In the genomic region with DNA sequence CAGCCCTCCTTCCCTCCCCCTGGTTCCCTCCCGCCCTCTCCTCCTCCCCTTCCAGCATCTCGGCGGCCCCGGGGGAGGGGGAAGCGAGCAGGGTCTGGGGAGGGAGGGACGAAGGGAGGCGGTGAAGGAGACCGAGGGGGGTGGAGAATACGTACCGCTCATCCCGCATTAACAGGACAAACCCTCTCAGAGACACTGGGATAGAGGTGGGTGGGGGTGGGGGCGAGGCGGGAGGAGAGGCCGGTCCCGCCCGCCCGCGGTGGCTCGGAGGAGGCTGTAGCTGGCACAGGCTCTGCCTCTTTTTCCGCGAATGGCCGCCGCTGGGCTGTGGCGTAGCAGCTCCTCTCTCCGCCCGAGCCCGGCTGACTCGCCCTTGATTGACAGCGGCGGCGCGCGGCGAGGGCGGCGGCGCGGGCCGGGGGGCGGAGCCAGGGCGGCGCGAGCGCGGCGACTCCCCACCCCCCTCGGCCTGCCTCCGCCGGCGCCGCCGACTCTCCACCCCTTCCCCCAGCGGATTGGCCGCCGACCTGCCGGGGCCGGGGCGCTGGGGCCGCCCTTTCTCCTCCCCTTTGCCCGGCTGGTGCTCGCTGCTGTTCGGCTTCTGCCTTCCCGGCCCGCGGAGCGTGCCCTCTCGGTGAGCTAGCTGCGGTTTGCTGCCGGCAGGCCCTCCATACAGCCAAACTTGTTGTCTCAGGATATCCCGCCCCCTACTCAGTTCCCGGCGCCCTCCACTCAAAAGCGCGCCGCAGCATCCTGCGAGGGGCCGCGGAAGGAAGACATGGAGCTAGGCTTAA, we compare ENCODE assay signal across 8 mouse cellular contexts. TPM values are rescaled to one million over a fixed set of nuclear protein-coding genes. Genes with fewer than 3 reads are reported as not detected.
DNase-seq lines count a peak whose midpoint lies in the region; ATAC-seq and TF ChIP-seq lines count a peak whose summit lies in the region.

TSS of gene Sp4 (minus strand) at position 369 of the 794 bp plus-strand sequence.

- peak; percentile 93 to 94 for DNase-seq in heart, postnatal 10 days
- peak; percentile 70 for DNase-seq in large intestine, adult 2 months (ENCODE audit: low read depth, low spot score)
- DNase-seq in liver, postnatal 0 days, result peak; percentile 96
- peak; percentile 94 for DNase-seq in testis, postnatal 10 days (ENCODE audit: low spot score)

- peak; percentile 79 for ATAC-seq in cerebellum, adult (ENCODE audit: insufficient number of reproducible peaks, low FRiP score, low TSS enrichment)
- ATAC-seq in forebrain, embryonic 13.5 days, result peak; percentile 91
- peak; percentile 83 for ATAC-seq in liver, postnatal 0 days
- ATAC-seq in neural tube, embryonic 14.5 days (ENCODE audit: low read depth), result peak; percentile 92

- peak within 1 kb of the TSS; percentile 93 for H3K9ac ChIP-seq in ES-Bruce4 (ENCODE audit: low read depth, poor library complexity, severe bottlenecking)
- peak within 1 kb of the TSS; percentile 81 for H3K9ac ChIP-seq in forebrain, embryonic 13.5 days
- H3K9ac ChIP-seq in liver, postnatal 0 days (replicated peaks), result peak within 1 kb of the TSS; percentile 98
- H3K9ac ChIP-seq in neural tube, embryonic 14.5 days (replicated peaks; ENCODE audit: low read depth, low read length), result peak within 1 kb of the TSS; percentile 78

- no peak for TF ChIP-seq CTCF in ES-Bruce4 (IDR thresholded peaks at IDR 0.05; ENCODE audit: low read depth, low read length)
- TF ChIP-seq CTCF in liver, postnatal 0 days (IDR thresholded peaks at IDR 0.05; ENCODE audit: low read depth), result no peak

- intact Hi-C loops in heart, postnatal 10 days (cut with DNase I), result loop anchor here (5.0 kb wide), 2 partner anchors 104 to 551 kb away; partner anchors contain the start of gene Dnah11

- no peaks in the 10 kb centered on the region for H3K36me3 ChIP-seq in ES-Bruce4 (ENCODE audit: control insufficient read depth, insufficient read depth, low read length, poor library complexity, severe bottlenecking)
- H3K36me3 ChIP-seq in forebrain, embryonic 13.5 days (ENCODE audit: poor library complexity, severe bottlenecking), result 0 out of 2 replicates have a peak, but pooled peaks cover 9% of the 10 kb centered on the region
- no peaks in the 10 kb centered on the region for H3K36me3 ChIP-seq in liver, postnatal 0 days (replicated peaks; ENCODE audit: insufficient read depth, low read length)
- no peaks in the 10 kb centered on the region for H3K36me3 ChIP-seq in neural tube, embryonic 14.5 days (ENCODE audit: control insufficient read depth, insufficient read depth, low read length)

- TF ChIP-seq EP300 in ES-Bruce4 (IDR thresholded peaks at IDR 0.05; ENCODE audit: insufficient read depth, low read depth, low read length), result no peak
- no peak for TF ChIP-seq EP300 in liver, postnatal 0 days (IDR thresholded peaks at IDR 0.05; ENCODE audit: low read depth)

- no peaks in the 10 kb centered on the region for H3K9me3 ChIP-seq in ES-Bruce4 (replicated peaks; ENCODE audit: control insufficient read depth, insufficient read depth, low read length, poor library complexity, severe bottlenecking)
- no peaks in the 10 kb centered on the region for H3K9me3 ChIP-seq in forebrain, embryonic 13.5 days (replicated peaks)
- no peaks in the 10 kb centered on the region for H3K9me3 ChIP-seq in liver, postnatal 0 days (ENCODE audit: low read length)
- no peaks in the 10 kb centered on the region for H3K9me3 ChIP-seq in neural tube, embryonic 14.5 days (ENCODE audit: control insufficient read depth, low read length)

- peak within 1 kb of the TSS; percentile 92 for H3K4me3 ChIP-seq in ES-Bruce4 (ENCODE audit: low read depth, low read length)
- H3K4me3 ChIP-seq in forebrain, embryonic 13.5 days, result peak within 1 kb of the TSS; percentile 76
- H3K4me3 ChIP-seq in liver, postnatal 0 days (ENCODE audit: low read depth, low read length), result peak within 1 kb of the TSS; percentile 96
- H3K4me3 ChIP-seq in neural tube, embryonic 14.5 days (ENCODE audit: low read depth, low read length), result peak within 1 kb of the TSS; percentile 85

- H3K27ac ChIP-seq in ES-Bruce4 (ENCODE audit: insufficient read depth, low read length), result peak within 1 kb of the TSS; percentile 41; the same call in 1 of the 2 replicates
- peak within 1 kb of the TSS; percentile 98 for H3K27ac ChIP-seq in forebrain, embryonic 13.5 days
- peak within 1 kb of the TSS; percentile 100 for H3K27ac ChIP-seq in liver, postnatal 0 days (ENCODE audit: low read depth)
- peak within 1 kb of the TSS; percentile 96 for H3K27ac ChIP-seq in neural tube, embryonic 14.5 days (ENCODE audit: low read depth, low read length)

- WGBS in forebrain, embryonic 13.5 days, result under 1% methylated on average over 53 of the region's 78 CpGs
- under 1% methylated on average over 72 of the region's 78 CpGs for WGBS in large intestine, adult 2 months
- WGBS in liver, postnatal 0 days (ENCODE audit: insufficient replicate concordance), result 3% methylated on average over 40 of the region's 78 CpGs
- WGBS in neural tube, embryonic 14.5 days, result under 1% methylated on average over 46 of the region's 78 CpGs

- H3K27me3 ChIP-seq in ES-Bruce4 (ENCODE audit: control insufficient read depth, insufficient read depth, low read length, poor library complexity, severe bottlenecking), result no peaks in the 10 kb centered on the region
- no peaks in the 10 kb centered on the region for H3K27me3 ChIP-seq in forebrain, embryonic 13.5 days
- no peaks in the 10 kb centered on the region for H3K27me3 ChIP-seq in liver, postnatal 0 days (ENCODE audit: insufficient read depth, low read length)
- no peaks in the 10 kb centered on the region for H3K27me3 ChIP-seq in neural tube, embryonic 14.5 days (ENCODE audit: control insufficient read depth, insufficient read depth, low read length)

- peak within 1 kb of the TSS; percentile 72 for H3K4me2 ChIP-seq in forebrain, embryonic 13.5 days
- peak within 1 kb of the TSS; percentile 97 for H3K4me2 ChIP-seq in liver, postnatal 0 days (ENCODE audit: low read depth, low read length)
- H3K4me2 ChIP-seq in neural tube, embryonic 14.5 days (ENCODE audit: low read depth, low read length), result peak within 1 kb of the TSS; percentile 71

- peaks cover 1% of the 10 kb centered on the region for H3K4me1 ChIP-seq in ES-Bruce4 (ENCODE audit: control insufficient read depth, insufficient read depth, low read length)
- H3K4me1 ChIP-seq in forebrain, embryonic 13.5 days, result peaks cover 41% of the 10 kb centered on the region
- peaks cover 29% of the 10 kb centered on the region for H3K4me1 ChIP-seq in liver, postnatal 0 days (ENCODE audit: insufficient read depth)
- peaks cover 28% of the 10 kb centered on the region for H3K4me1 ChIP-seq in neural tube, embryonic 14.5 days (ENCODE audit: control insufficient read depth, insufficient read depth, low read length)

- no peak for TF ChIP-seq POLR2A in ES-Bruce4 (IDR thresholded peaks at IDR 0.05; ENCODE audit: insufficient read depth, low read length)

RNA-seq across cellular contexts. Expression of gene Sp4, which starts in this region (rescaled TPM):
- polyA plus RNA-seq in ES-Bruce4 (2011; ENCODE audit: insufficient read depth, insufficient read length, low read depth, missing spikeins), result 11.5 and 14.3 TPM in 2 replicates
- 20.0 and 21.7 TPM in 2 replicates for polyA plus RNA-seq in forebrain, embryonic 13.5 days (2015; fragmentation: Nextera tagmentation; extraction: Ambion mirVana)
- total RNA-seq in heart, postnatal 10 days (2021), result 10 to 100 TPM in 1 of 2 experiments, 1 to 10 TPM in 1; 7.8 to 10.3 TPM
- polyA plus RNA-seq in large intestine, adult 2 months (2012; rRNA removed), result 1.1 and 3.2 TPM in 2 replicates
- polyA plus RNA-seq in liver, postnatal 0 days (2015; fragmentation: Nextera tagmentation; extraction: Ambion mirVana), result 2.5 and 3.0 TPM in 2 replicates
- polyA plus RNA-seq in neural tube, embryonic 14.5 days (2014; fragmentation: Nextera tagmentation; extraction: Ambion mirVana), result 29.0 and 30.3 TPM in 2 replicates

Comparison
In these comparisons a context has a peak if more than half of its experiments do, and no peak if none do; other contexts are left out.
1. Peak in every context shown above with its lines: DNase-seq, ATAC-seq, H3K4me3 ChIP-seq and H3K27ac ChIP-seq.
2. H3K27ac ChIP-seq: peak in every context shown above with its lines; median percentile 100 in liver, postnatal 0 days; 98 in forebrain, embryonic 13.5 days; 96 in neural tube, embryonic 14.5 days; 41 in ES-Bruce4.